Comparison of ENCODE assay signal across 26 mouse cellular contexts in the genomic region with DNA sequence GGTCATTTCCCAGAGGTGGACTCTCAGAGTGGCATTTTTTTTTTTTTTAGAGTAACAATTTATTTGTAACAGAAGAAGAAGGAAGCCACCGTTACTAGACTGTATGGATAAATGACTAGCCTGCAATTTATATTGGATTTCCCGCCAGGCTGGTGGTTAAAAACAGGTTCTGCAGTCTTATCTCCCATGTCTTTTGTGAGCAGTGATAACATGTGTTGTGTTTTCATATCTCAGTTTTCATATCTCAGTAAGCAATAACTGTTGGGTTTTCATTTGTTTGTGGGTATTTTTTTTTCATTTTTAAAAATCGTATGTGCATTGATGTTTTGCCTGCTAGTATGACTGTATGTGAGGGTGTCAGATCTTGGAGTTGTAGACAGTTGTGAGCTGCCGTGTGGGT.
"Had no signal": no experiment of that assay in that cellular context is flagged by ENCODE, and none has a peak within 500 bp of the region (broad histone marks: within the 10 kb centered on the region; RNA-seq: fewer than 3 reads in every experiment).

No protein-coding gene starts in this region.

- H3K27me3 ChIP-seq: embryonic facial prominence, embryonic 12.5 days; embryonic facial prominence, embryonic 13.5 days; embryonic facial prominence, embryonic 15.5 days; forebrain, embryonic 12.5 days; forebrain, embryonic 13.5 days; forebrain, embryonic 15.5 days had no signal

- DNase-seq: cerebellum, adult 8-10 months; cerebellum, adult 9-10 months; cerebellum, adult 9-11 months; cerebellum, postnatal 10 days; cerebellum, postnatal 14 days; cerebellum, postnatal 25 days; cerebellum, postnatal 36 days; embryo, embryonic 11 days; forebrain, postnatal 0 days; gastrocnemius, adult 2 months; gastrocnemius, postnatal 10 days; gastrocnemius, postnatal 14 days; gastrocnemius, postnatal 25 days; gastrocnemius, postnatal 36 days; heart, adult 18-20 months; heart, adult 2 months had no signal

- H3K4me1 ChIP-seq: embryonic facial prominence, embryonic 13.5 days; embryonic facial prominence, embryonic 15.5 days; forebrain, embryonic 15.5 days had no signal

- ATAC-seq: forebrain, embryonic 13.5 days; forebrain, embryonic 14.5 days; forebrain, embryonic 15.5 days; forebrain, embryonic 16.5 days; forebrain, postnatal 0 days had no signal

- H3K36me3 ChIP-seq: embryonic facial prominence, embryonic 12.5 days; embryonic facial prominence, embryonic 13.5 days; embryonic facial prominence, embryonic 15.5 days; forebrain, embryonic 10.5 days; forebrain, embryonic 12.5 days; forebrain, embryonic 15.5 days had no signal

- H3K27ac ChIP-seq: embryonic facial prominence, embryonic 12.5 days; embryonic facial prominence, embryonic 13.5 days; embryonic facial prominence, embryonic 15.5 days; forebrain, embryonic 10.5 days; forebrain, embryonic 12.5 days; forebrain, embryonic 13.5 days; forebrain, embryonic 15.5 days; gastrocnemius, adult 2 months; heart, adult 2 months had no signal

- H3K9me3 ChIP-seq: embryonic facial prominence, embryonic 12.5 days; embryonic facial prominence, embryonic 13.5 days; embryonic facial prominence, embryonic 15.5 days; forebrain, embryonic 10.5 days; forebrain, embryonic 12.5 days; forebrain, embryonic 13.5 days; forebrain, embryonic 15.5 days had no signal

- H3K9ac ChIP-seq: embryonic facial prominence, embryonic 12.5 days; embryonic facial prominence, embryonic 13.5 days; embryonic facial prominence, embryonic 15.5 days; forebrain, embryonic 12.5 days; forebrain, embryonic 13.5 days; forebrain, embryonic 15.5 days; forebrain, postnatal 0 days had no signal

- H3K4me3 ChIP-seq: embryonic facial prominence, embryonic 12.5 days; embryonic facial prominence, embryonic 13.5 days; embryonic facial prominence, embryonic 15.5 days; erythroblast, embryonic 14.5 days; forebrain, embryonic 10.5 days; forebrain, embryonic 12.5 days; forebrain, embryonic 13.5 days; forebrain, embryonic 15.5 days; gastrocnemius, adult 2 months; heart, adult 2 months had no signal
